Mouse (Mus musculus) brain, embryonic 14.5 days (tissue): Measurements from ENCODE around the gene Ncor1.

ENCODE experiments used
- CTCF ChIP-seq: fragments of 200-500 bp; IDR thresholded peaks from 2 replicates; pipeline ENCODE4 v1.5.1; 2012; ENCODE audit warnings: inconsistent platforms, mild to moderate bottlenecking, moderate library complexity, borderline replicate concordance; ENCODE audit not compliant: insufficient read depth, insufficient read length; ENCODE audit errors: extremely low read depth
- POLR2A ChIP-seq: fragments of 200-500 bp; IDR thresholded peaks from 2 replicates; pipeline ENCODE4 v1.6.1; 2012; ENCODE audit warnings: mild to moderate bottlenecking, inconsistent platforms, borderline replicate concordance; ENCODE audit not compliant: poor library complexity, insufficient read depth, insufficient read length, severe bottlenecking; ENCODE audit errors: extremely low read depth

DNA sequence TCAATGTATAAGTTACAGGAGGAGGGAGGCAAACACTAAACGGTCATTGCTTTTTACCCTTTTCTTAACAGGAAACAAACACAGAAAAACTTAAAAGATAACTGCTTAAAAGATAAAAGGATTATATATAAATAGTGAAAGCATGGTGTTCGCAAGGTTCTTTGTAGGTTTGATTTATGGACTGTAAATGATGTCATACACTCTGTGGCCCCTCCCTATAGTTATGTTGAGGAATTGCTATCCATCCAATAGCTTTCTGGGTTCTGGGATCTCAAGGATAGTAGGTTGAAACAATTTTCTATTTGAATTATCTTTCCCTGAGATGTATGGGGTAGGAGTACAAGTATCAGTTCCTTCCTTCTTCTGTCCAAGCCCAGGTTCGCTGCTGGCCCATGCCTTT is 138.2 kb downstream of the Ncor1 start:
- no peak for TF ChIP-seq CTCF
- TF ChIP-seq POLR2A, result no peak
